Mouse (Mus musculus): ENCODE measurements at regions not wholly inside any gene's neighbourhood (a gene's known extent, or its start where the extent isn't known, plus 50 kb on each side); places are given as distances from the start of the nearest gene placed in this dataset.

DNA sequence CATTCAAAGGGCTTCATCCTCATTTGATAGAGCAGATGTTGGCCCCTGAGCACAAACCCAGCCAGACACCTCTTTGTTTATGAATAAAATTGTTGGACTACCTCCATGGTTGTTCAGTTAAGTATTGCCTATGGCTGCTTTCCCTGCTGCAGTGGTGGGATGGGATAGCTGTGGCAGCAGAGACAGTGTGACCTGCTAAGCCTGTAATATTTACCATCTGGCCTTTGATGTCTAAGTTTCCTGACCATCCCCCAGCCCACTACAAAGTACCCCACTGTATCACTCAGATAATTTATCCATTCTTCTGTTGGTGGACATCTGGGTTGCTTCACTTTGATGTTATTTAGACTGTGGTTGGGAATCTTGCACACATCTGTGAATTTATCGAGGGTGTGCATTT is 168.7 kb upstream of the Cdh5 start:
- H3K27me3 ChIP-seq (ENCODE audit: control insufficient read depth, insufficient read depth, low read length): no peaks in the 10 kb centered on the region; the same call in 1 of the 2 replicates
- H3K79me2 ChIP-seq (ENCODE audit: control insufficient read depth, insufficient read depth, low read length): no peaks in the 10 kb centered on the region
- H3K27ac ChIP-seq (replicated peaks; ENCODE audit: insufficient read depth, low read depth, low read length): no peak overlapping the region
- WGBS: 63% methylated on average over 1 of the region's 1 CpGs
- no peaks in the 10 kb centered on the region for H3K36me3 ChIP-seq (ENCODE audit: control insufficient read depth, insufficient read depth, low read length)
- no peak overlapping the region for H3K9ac ChIP-seq (ENCODE audit: low read depth, low read length)
- H3K4me1 ChIP-seq (ENCODE audit: control insufficient read depth, insufficient read depth, low read length): no peaks in the 10 kb centered on the region
- H3K4me3 ChIP-seq (ENCODE audit: insufficient read depth, low read depth, low read length): no peak overlapping the region
- no peak for DNase-seq (ENCODE audit: extremely low read depth, low read depth, low spot score)
- TF ChIP-seq POLR2A (IDR thresholded peaks at IDR 0.05; ENCODE audit: extremely low read depth, insufficient read depth, low read length): no peak
- no peak for TF ChIP-seq CTCF (IDR thresholded peaks at IDR 0.05; ENCODE audit: low read depth, low read length)

GRCm38 (mm10) chr8:103936491-103936890 is 164.9 kb upstream of the Cdh5 start:
- Histone ChIP-seq H3K27me3 (ENCODE audit: control insufficient read depth, insufficient read depth, low read length) (no peaks in the 10 kb centered on the region), H3K4me1 (ENCODE audit: control insufficient read depth, insufficient read depth, low read length) (no peaks in the 10 kb centered on the region), H3K36me3 (ENCODE audit: control insufficient read depth, insufficient read depth, low read length) (no peaks in the 10 kb centered on the region), H3K79me2 (ENCODE audit: control insufficient read depth, insufficient read depth, low read length) (no peaks in the 10 kb centered on the region), H3K27ac (replicated peaks; ENCODE audit: insufficient read depth, low read depth, low read length) (no peak overlapping the region), H3K4me3 (ENCODE audit: insufficient read depth, low read depth, low read length) (no peak overlapping the region), H3K9ac (ENCODE audit: low read depth, low read length) (no peak overlapping the region)
- DNase-seq (ENCODE audit: extremely low read depth, low read depth, low spot score): no peak
- TF ChIP-seq POLR2A (IDR thresholded peaks at IDR 0.05; ENCODE audit: extremely low read depth, insufficient read depth, low read length) (no peak), CTCF (IDR thresholded peaks at IDR 0.05; ENCODE audit: low read depth, low read length) (no peak)
- WGBS: 67% methylated on average over 3 of the region's 3 CpGs

DNA sequence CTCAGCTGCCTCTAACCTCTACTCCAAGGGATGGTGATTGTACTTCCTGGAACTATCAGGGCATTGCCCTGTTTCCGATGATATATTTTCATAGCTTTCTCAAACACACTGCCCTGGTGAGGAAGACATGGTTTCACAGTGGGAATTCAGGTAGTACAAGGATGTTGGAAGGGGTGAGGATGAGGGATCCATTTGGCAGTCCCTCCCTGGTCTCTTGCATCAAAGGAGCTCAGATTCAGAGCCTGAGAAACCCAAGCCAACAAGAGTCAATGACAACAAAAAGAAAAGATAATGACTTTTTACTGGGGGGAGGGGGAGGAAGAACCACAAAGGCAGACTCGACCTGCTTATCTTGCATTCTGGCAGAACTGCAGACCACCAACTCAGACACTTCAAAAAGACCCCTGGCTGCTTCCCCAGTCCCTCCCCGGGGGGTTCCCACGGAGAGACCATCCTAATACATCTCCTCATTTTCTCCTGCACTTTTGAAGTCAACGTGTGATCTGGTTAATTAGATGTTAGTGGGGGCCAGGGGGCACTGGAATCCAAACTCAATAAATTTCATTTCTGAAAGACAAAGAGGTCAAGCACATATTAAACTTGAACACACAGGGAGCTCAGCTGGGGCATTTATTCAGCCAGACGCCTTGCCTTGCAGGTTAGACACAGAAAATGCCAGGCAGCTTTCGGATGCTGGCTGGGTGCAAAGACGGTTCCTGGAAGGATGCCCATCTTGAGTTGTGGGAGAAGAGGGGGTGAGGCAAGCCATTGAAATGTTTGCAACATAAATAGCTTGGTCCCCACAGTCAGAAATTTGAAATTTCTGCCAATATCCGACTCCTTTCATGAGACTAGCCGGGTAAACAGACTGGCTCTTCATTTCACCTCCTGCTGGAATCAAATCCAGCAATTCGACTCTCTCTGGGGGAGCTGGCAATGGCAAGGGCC is 162.9 kb upstream of the Cdh5 start:
- no peak for TF ChIP-seq CTCF (IDR thresholded peaks at IDR 0.05; ENCODE audit: low read depth, low read length)
- no peak for TF ChIP-seq POLR2A (IDR thresholded peaks at IDR 0.05; ENCODE audit: extremely low read depth, insufficient read depth, low read length)
- WGBS: 56% methylated on average over 11 of the region's 11 CpGs
- Histone ChIP-seq H3K36me3 (ENCODE audit: control insufficient read depth, insufficient read depth, low read length) (no peaks in the 10 kb centered on the region), H3K79me2 (ENCODE audit: control insufficient read depth, insufficient read depth, low read length) (no peaks in the 10 kb centered on the region), H3K9ac (ENCODE audit: low read depth, low read length) (no peak overlapping the region), H3K4me3 (ENCODE audit: insufficient read depth, low read depth, low read length) (no peak overlapping the region), H3K4me1 (ENCODE audit: control insufficient read depth, insufficient read depth, low read length) (no peaks in the 10 kb centered on the region), H3K27me3 (ENCODE audit: control insufficient read depth, insufficient read depth, low read length) (no peaks in the 10 kb centered on the region), H3K27ac (replicated peaks; ENCODE audit: insufficient read depth, low read depth, low read length) (no peak overlapping the region)
- no peak for DNase-seq (ENCODE audit: extremely low read depth, low read depth, low spot score)

DNA sequence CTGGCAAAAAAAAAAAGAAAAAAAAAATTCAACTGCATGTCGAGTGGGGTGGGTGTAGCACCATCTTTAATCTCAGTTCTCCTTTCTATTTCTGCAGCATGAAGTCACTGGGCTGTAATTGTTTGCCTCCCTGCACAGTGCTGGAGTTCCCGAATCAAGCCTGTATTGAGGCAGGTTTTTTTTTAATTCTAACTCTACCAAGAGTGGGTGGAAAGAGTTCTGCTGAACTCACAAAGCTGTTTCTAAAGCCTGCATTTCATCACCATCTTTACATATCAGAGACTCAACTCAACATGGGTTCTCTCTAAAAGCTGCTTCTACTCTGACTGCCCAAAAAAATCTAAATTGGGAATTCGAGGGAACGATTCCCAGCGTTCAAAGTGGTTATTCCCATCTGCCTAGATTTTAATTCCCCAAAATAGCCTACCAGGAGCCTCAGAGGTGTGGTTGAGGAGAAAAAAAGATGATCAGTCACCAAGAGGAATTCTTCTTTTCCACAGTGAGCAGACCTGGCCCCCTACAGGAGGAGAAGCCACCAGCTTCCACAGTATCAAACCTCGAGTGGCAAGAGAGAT is 160.4 kb upstream of the Cdh5 start:
- no peaks in the 10 kb centered on the region for H3K36me3 ChIP-seq (ENCODE audit: control insufficient read depth, insufficient read depth, low read length)
- no peak for TF ChIP-seq CTCF (IDR thresholded peaks at IDR 0.05; ENCODE audit: low read depth, low read length)
- TF ChIP-seq POLR2A (IDR thresholded peaks at IDR 0.05; ENCODE audit: extremely low read depth, insufficient read depth, low read length): no peak
- H3K4me3 ChIP-seq (ENCODE audit: insufficient read depth, low read depth, low read length): no peak overlapping the region
- no peak overlapping the region for H3K27ac ChIP-seq (replicated peaks; ENCODE audit: insufficient read depth, low read depth, low read length)
- no peaks in the 10 kb centered on the region for H3K27me3 ChIP-seq (ENCODE audit: control insufficient read depth, insufficient read depth, low read length)
- WGBS: 89% methylated on average over 6 of the region's 6 CpGs
- no peak for DNase-seq (ENCODE audit: extremely low read depth, low read depth, low spot score)
- no peak overlapping the region for H3K9ac ChIP-seq (ENCODE audit: low read depth, low read length)
- no peaks in the 10 kb centered on the region for H3K79me2 ChIP-seq (ENCODE audit: control insufficient read depth, insufficient read depth, low read length)
- no peaks in the 10 kb centered on the region for H3K4me1 ChIP-seq (ENCODE audit: control insufficient read depth, insufficient read depth, low read length)

DNA sequence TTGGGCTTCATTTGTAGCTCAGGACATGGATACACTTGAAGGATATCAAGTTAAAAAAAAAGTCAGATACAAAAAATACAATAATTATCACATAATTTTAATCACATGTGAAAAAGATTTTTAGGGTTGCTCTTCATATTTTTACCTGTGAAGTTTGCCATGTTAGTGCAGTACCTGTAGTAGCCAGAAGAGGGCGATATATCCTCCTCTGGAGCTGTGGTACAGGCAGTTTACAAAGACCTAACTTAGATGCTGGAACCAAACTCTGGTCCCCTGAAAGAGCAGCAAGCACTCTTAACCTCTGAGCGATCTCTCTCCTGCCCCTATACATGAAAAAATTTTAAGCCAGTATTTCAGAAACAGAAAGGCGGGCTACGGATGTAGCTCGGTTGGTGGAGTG is 153.0 kb upstream of the Cdh5 start:
- Histone ChIP-seq H3K4me3 (ENCODE audit: insufficient read depth, low read depth, low read length) (no peak overlapping the region), H3K27ac (replicated peaks; ENCODE audit: insufficient read depth, low read depth, low read length) (no peak overlapping the region), H3K4me1 (ENCODE audit: control insufficient read depth, insufficient read depth, low read length) (no peaks in the 10 kb centered on the region), H3K79me2 (ENCODE audit: control insufficient read depth, insufficient read depth, low read length) (no peaks in the 10 kb centered on the region), H3K36me3 (ENCODE audit: control insufficient read depth, insufficient read depth, low read length) (no peaks in the 10 kb centered on the region), H3K27me3 (ENCODE audit: control insufficient read depth, insufficient read depth, low read length) (no peaks in the 10 kb centered on the region), H3K9ac (ENCODE audit: low read depth, low read length) (no peak overlapping the region)
- 78% methylated on average over 5 of the region's 5 CpGs for WGBS
- DNase-seq (ENCODE audit: extremely low read depth, low read depth, low spot score): peak; percentile 39
- TF ChIP-seq CTCF (IDR thresholded peaks at IDR 0.05; ENCODE audit: low read depth, low read length): peak; percentile 56
- TF ChIP-seq POLR2A (IDR thresholded peaks at IDR 0.05; ENCODE audit: extremely low read depth, insufficient read depth, low read length): no peak

- H3K27ac ChIP-seq (replicated peaks; ENCODE audit: insufficient read depth, low read depth, low read length): no peak overlapping the region
- no peaks in the 10 kb centered on the region for H3K79me2 ChIP-seq (ENCODE audit: control insufficient read depth, insufficient read depth, low read length)
- DNase-seq (ENCODE audit: extremely low read depth, low read depth, low spot score): no peak
- H3K4me1 ChIP-seq (ENCODE audit: control insufficient read depth, insufficient read depth, low read length): peaks cover 1% of the 10 kb centered on the region; the same call in 1 of the 2 replicates
- no peak overlapping the region for H3K9ac ChIP-seq (ENCODE audit: low read depth, low read length)
- WGBS: 84% methylated on average over 4 of the region's 4 CpGs
- no peaks in the 10 kb centered on the region for H3K36me3 ChIP-seq (ENCODE audit: control insufficient read depth, insufficient read depth, low read length)
- TF ChIP-seq POLR2A (IDR thresholded peaks at IDR 0.05; ENCODE audit: extremely low read depth, insufficient read depth, low read length) (no peak), CTCF (IDR thresholded peaks at IDR 0.05; ENCODE audit: low read depth, low read length) (no peak)
- H3K27me3 ChIP-seq (ENCODE audit: control insufficient read depth, insufficient read depth, low read length): no peaks in the 10 kb centered on the region
- H3K4me3 ChIP-seq (ENCODE audit: insufficient read depth, low read depth, low read length): no peak overlapping the region
Observed at GRCm38 (mm10) chr8:103950460-103950859, 151.0 kb upstream of the Cdh5 start.
